Comparison of ENCODE assay signal across 8 mouse cellular contexts in the genomic region with DNA sequence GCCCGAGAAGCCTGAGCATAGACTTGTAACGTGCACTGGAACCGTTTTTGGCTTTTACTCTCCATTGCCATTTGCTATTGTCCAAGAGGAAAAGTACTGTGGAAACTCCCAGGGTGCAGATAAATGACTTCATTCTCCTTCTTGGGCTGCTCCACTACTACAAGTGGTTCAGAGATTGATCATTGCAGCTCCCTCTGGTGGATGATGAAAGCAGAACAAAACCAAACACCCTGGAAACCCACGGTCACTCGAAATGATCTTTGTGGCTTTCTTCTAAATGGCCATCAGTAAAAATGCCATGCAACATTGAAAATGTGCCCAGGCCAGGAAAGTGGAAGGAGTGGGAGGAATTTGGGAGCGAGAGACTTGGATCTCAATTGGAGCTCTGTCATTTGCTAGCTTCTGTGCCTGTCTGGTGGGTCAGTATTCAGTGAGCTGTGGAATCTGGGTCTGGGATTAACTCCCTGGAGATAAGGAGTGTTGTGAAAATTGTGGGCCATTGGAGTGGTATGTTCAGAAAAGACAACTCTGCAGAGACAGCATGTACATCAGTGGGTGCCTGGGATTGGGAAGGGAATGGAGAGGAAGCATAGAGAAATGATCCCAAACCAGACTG.
DNase-seq lines count a peak whose midpoint lies in the region; ATAC-seq and TF ChIP-seq lines count a peak whose summit lies in the region.

No protein-coding gene starts in this region.

- H3K27me3 ChIP-seq in midbrain, embryonic 12.5 days: no peaks in the 10 kb centered on the region
- H3K27me3 ChIP-seq in stomach, embryonic 14.5 days (ENCODE audit: control insufficient read depth, insufficient read depth, low read length): no peaks in the 10 kb centered on the region

- no peaks in the 10 kb centered on the region for H3K4me1 ChIP-seq in midbrain, embryonic 12.5 days
- no peaks in the 10 kb centered on the region for H3K4me1 ChIP-seq in stomach, embryonic 14.5 days (ENCODE audit: control insufficient read depth, insufficient read depth, low read length)

- peak overlapping the region; percentile 74 for H3K27ac ChIP-seq in gastrocnemius, adult 2 months
- H3K27ac ChIP-seq in midbrain, embryonic 12.5 days (replicated peaks): no peak overlapping the region
- H3K27ac ChIP-seq in stomach, embryonic 14.5 days (ENCODE audit: low read length): no peak overlapping the region

- 32% methylated on average over 6 of the region's 6 CpGs for WGBS in midbrain, embryonic 12.5 days
- 32% methylated on average over 6 of the region's 6 CpGs for WGBS in stomach, embryonic 14.5 days

- no peak overlapping the region for H3K4me2 ChIP-seq in midbrain, embryonic 12.5 days (replicated peaks)
- no peak overlapping the region for H3K4me2 ChIP-seq in stomach, embryonic 14.5 days (replicated peaks; ENCODE audit: low read depth, low read length)

- no peaks in the 10 kb centered on the region for H3K36me3 ChIP-seq in midbrain, embryonic 12.5 days
- H3K36me3 ChIP-seq in stomach, embryonic 14.5 days (ENCODE audit: control insufficient read depth, insufficient read depth, low read length): no peaks in the 10 kb centered on the region

- H3K4me3 ChIP-seq in gastrocnemius, adult 2 months: peak overlapping the region; percentile 52
- H3K4me3 ChIP-seq in midbrain, embryonic 12.5 days: no peak overlapping the region
- no peak overlapping the region for H3K4me3 ChIP-seq in stomach, embryonic 14.5 days (ENCODE audit: low read depth, low read length)

- H3K9ac ChIP-seq in midbrain, embryonic 12.5 days (replicated peaks): no peak overlapping the region
- no peak overlapping the region for H3K9ac ChIP-seq in stomach, embryonic 14.5 days (replicated peaks; ENCODE audit: low read depth, low read length)

- ATAC-seq in inflammation-experienced regulatory T-cells, adult 6 months: peak; percentile 76
- peak; percentile 73 for ATAC-seq in midbrain, embryonic 12.5 days (ENCODE audit: low FRiP score, low read depth)
- peak; percentile 56; the same call in 1 of the 2 replicates for ATAC-seq in stomach, embryonic 14.5 days (ENCODE audit: insufficient number of reproducible peaks, insufficient read depth, low FRiP score, low read depth)

- H3K9me3 ChIP-seq in midbrain, embryonic 12.5 days: no peaks in the 10 kb centered on the region
- no peaks in the 10 kb centered on the region for H3K9me3 ChIP-seq in stomach, embryonic 14.5 days (ENCODE audit: control insufficient read depth, low read depth, low read length)

- intact Hi-C loops in gastrocnemius, adult 2 months (cut with DNase I): loop anchor here (5.0 kb wide), 1 partner anchor 82 kb away; no protein-coding TSS in a partner anchor

- peak; percentile 43 for DNase-seq in urinary bladder, postnatal 25 days (ENCODE audit: low spot score)
- no peak for DNase-seq in urinary bladder, adult 2 months (ENCODE audit: low spot score)
- peak; percentile 77 to 79 for DNase-seq in cerebellum, postnatal 14 days
- DNase-seq in gastrocnemius, adult 2 months: peak; percentile 41
- peak; percentile 50 for DNase-seq in left cerebral cortex, adult 11 months (ENCODE audit: low spot score)

- TF ChIP-seq CTCF in gastrocnemius, adult 2 months (IDR thresholded peaks at IDR 0.05): peak; percentile 85
